Mouse (Mus musculus): ENCODE data around the gene Xdh.

Gene Xdh

DNA sequence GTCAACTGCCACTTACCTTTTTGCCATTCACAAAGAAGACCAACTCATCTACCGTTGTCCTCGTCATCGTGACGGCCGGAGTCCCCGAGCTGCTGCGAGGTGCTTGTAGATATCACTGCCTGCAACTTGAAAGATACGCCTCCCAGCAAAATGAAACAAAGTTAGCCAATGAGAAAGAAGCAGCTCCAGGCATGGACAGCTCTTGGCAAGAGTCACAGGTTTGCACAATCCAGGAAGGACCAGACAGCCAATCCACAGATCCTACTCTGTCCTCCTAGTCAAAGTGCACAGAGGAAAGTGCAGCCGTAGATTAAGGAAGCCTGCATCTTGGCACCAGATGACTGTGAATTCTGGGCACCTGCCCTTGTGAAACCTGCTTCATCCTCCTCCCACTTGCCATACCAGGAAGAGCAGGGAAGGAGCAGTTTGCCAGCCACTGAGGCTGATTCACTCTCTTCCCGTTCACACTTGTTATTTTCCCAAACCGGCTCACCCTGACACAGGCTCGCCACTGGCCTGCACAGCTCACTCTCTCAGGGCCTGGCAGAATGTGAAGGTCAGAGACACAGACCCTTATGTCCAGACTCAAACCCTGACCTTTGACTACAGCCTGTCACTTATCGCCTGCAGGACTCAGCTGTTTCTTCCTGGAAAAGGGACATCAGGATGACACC is at the start of gene Xdh:
TSS of gene Xdh (minus strand) at position 135 of the 674 bp plus-strand sequence.
- DNase-seq (ENCODE audit: low read depth, low spot score): no peak

DNA sequence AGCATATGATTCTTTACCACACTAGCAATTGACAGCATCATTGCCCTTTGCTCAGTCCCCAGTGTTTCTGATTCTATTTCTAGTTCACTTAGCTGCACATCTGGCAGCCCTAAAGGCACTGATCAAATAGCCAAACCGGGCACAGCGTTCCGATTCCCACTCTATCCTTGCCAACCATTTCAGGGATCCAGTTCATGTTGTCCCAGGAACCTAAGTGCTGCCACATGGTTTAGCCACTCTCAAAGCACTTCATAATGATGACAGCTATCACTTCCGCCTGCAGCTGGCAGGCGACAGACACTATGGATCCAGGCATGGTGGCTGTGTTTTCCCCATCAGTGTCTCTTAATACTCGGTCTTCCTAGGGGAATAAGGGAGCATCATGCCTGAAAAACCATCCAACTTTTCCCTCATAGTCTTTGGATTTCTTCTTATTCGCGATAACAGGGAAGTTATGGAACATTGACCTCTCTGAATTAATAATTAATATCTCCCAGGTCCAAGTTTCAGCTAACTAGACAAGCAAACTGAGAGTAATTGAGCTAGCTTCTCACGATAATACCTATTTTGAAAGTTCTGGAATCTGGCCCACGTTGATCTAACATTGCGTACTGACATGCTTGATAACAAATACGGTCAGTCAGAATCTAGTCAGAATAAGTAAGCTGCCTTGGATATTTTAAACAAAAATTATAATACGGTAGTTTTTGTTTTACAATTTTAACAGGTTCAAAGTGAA is 46.1 kb upstream of the Xdh start:
- DNase-seq (ENCODE audit: low read depth, low spot score): no peak

DNA sequence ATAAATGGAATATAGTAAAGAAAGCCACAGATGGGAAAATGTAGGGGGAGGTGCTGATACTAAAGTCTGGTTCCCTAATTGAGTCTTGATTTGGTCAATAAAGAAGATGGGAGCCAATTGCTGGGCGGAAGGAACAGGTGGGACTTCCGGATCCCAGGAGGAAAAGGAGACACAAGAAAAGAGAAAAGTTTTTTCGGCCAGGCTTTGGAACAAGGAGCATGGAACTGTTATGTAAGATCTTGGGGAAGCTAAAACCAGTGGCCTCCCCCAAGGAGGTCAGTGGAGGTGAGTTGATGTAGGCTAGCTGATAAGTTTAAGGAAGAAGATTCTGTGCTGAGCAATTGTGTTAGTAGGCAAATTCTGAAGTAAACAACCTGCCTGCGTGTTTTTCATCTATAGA is 41.3 kb upstream of the Xdh start:
- no peak for DNase-seq (ENCODE audit: low read depth, low spot score)

DNA sequence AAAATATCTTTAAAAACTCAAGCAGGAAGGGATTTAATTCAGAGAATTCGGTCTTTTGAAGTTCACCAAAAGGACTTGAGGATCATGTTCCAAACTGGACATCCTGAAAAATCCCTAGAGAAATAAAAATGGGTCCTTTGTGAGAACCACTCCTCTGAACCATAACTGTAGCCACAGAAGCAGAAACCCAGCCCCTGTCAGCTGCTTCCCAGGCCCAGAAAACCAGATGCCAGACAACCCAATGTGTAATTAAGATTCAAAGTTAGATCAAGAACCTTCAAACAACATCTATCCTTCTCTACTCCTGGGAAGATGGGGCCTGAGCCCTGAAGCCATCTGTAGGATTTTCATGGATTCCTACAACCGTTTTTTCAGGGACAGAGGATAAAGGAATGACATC is 36.6 kb upstream of the Xdh start:
- DNase-seq (ENCODE audit: low read depth, low spot score): no peak

DNA sequence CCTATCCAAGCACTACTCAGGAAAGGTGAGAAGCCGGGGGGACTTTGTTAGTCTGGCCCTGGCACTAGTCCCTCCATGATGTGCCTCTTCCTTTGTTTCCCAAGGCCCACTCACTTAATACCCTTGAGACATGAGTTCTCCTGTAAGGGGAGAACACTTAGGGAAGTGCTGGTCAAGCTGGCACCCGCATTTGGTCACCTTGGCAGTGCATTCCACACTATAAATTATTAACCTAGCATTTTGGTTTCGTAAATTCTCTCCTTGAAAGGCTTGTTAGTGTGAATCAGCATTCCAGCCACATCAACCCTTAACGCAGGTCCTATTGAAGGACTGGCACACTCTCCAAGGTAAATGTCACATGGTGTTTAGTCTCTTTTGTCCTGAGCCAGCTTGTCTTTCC is 35.9 kb upstream of the Xdh start:
- DNase-seq (ENCODE audit: low read depth, low spot score): no peak

DNA sequence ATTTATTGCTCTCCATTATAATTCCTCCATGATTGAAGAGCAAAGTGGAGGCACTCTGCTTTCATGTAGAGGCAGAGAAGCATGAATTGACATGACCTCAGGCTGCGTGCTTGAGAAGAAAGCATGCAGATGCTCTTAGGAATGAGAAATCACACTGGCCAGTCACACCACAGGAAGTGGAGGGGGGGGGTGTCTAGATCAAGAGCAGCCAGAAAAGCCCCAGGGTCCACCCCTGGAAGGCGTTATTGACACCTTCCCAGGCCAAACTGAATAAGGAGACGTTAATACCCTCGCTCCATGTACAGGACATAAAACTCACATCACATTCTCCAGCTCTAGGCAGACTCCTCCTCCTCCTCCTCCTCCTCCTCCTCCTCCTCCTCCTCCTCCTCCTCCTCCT is 34.5 kb upstream of the Xdh start:
- DNase-seq (ENCODE audit: low read depth, low spot score): no peak

DNA sequence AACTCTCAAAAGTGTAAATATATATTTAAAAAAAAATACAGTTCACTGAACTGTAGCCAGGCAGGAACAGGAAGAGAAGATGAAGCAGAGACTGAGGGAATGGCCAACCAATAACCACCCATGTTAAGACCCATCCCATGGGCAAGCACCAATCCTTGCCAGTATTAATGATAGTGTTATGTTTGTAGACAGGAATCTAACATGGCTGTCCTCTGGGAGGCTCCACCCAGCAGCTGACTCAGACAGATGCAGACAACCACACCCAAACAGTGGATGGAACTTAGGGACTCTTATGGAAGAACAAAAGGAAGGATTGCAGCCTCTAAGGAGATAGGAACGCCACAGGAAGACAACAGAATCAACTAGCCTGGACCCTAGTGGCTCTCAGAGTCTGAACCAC is 32.9 kb upstream of the Xdh start:
- no peak for DNase-seq (ENCODE audit: low read depth, low spot score)

DNA sequence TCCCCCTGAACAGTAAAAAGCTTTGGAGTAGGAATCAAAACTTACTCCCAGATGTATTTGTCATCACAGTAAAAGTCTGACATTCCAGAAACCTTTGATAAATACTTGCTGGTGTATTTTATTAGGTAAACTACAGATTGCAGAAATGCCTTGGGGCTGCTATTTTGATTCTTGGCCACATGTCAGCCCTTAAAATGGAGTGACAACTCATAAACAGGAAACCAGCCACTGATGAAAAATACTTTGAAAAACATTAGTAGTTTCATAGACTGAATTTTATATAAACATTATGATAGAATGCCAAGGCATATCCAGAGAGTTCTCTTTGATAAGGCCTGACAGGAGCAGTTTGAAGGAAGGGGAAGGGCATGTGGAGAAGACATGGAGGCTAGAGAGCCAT is 26.1 kb upstream of the Xdh start:
- no peak for DNase-seq (ENCODE audit: low read depth, low spot score)

DNA sequence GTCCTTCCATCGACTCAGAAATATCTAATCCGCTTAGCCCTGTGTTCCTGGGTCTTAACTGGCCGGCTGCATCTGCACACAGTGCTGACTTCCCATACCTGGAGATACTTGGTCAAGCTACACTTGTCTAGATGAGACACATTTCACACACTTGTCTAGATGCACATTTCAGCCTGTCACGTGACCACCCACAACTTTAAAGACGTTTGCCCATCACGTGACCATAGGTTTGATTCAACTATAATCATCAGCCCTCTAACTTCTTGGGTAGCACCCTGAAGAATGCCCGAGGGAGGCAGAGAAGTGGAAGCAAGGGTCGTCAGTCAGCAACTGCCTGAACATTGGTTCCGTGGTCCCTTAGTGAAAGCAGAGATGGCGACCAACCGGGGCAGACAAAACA is 22.7 kb upstream of the Xdh start:
- DNase-seq (ENCODE audit: low read depth, low spot score): no peak

DNA sequence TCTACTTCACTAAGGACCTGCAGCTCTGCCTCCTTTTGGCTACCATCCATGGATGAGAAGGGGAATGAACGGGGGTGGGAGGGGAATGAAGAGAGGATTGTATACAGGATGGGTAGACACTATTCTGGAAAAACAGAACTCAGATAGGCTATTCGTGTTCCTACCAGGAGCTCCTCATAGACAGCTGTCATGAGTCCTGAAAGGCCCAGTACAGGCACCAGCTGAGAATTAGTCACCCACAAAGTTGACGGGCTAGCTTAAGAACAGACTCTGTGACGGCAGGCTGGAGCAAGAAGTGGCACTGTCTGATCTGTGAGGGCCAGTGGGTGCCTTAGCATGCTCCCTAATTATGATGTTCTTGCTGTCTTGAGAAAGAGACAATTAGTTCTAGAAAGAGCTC is 21.3 kb upstream of the Xdh start:
- no peak for DNase-seq (ENCODE audit: low read depth, low spot score)

DNA sequence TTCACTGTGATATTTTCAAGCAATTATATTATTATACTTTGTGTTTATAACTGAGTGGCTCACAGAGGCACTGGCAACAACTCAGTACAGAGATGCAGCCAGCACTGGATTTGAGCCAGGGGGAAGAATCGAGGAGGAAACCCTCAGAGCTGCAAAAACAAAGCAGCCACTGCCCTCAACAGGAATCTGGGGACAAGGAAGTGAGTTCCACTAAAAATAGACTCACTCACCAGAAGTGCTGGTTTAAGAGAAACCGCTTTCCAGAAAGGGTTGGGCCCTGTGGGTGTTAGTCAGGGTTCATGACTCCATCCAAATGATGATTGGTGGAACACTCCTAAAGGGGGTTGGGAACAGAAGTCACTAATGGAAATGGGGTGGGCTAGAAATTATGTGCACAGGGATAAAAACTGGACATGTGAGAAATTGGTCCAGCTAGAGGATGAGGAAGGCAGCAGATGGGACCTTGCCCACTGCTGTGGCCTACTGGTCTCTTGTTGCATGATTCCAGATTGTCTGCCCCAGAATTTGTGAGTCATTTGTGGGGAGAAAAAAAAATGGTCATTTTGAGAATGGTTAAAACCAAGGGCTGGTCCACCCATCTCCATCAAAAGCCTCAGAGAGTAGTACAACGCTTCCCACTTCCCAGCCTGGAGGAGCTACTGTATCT is 20.5 kb upstream of the Xdh start:
- DNase-seq (ENCODE audit: low read depth, low spot score): no peak

DNA sequence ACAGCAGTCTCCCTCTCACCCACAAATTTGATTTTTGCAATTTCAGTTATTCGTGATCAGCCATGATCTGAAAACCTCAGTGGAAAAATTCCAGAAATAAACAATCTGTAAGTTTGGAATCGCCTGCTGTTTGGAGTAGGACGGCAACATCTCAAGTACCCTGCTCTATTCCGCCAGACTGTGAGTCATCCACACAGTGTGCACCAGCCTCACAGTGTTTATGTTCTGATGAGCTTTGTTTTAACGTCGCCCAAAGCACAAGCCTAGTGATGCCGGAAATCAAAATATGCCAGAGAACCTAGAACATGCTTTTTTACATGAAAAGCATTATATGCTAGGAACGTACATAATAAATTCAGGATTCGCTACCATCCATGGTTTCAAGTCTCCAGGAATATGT is 14.9 kb upstream of the Xdh start:
- no peak for DNase-seq (ENCODE audit: low read depth, low spot score)

DNA sequence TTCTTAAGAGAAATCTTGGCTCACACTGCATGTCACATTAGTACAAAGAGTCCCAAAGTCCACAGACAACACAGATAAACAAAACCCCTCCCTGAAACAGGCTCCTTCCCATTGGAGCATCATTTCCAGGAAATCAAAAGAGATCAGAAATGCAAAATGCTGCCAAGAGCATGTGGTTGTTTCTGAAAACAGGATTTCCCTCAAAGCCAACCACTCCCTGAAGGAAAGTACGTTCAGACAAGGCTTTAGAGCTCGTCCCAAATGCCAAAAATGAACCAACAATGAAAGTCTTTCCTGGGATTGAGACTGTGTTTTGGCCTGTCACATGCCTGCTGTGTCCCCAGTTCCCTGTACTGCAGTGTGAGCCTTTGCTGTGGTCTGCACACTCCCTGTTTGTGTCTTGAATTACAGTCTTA is 12.6 kb upstream of the Xdh start:
- DNase-seq (ENCODE audit: low read depth, low spot score): no peak

DNA sequence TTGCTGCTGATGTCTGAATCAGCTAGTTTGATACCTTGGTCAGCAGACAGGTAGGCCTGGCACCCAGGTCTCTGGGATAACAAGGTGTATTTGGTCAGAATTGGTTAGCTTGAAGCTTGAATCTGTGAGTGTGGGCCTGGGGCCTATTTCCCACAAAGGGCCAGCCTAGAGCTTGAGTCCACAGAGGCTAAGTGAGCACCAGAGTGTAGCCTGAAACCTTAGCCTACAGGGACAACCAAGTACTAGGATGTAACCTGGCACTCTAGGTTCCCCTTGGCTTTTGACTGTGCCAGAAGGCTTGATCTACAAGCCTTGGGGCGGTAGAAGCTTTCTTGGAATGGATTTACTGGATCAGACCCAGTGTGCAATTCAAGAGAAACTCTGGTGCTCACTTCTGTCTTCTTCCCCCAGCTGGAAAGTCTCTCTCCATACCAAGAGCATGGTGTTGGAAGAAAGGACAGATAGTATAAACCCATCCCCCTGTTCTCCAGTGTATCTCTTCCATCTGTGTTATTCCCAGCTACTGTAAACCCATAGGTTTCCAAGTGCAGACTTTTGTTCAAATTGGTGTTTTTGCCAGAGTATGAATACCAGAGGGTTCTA is 11.9 kb upstream of the Xdh start:
- DNase-seq (ENCODE audit: low read depth, low spot score): no peak

DNA sequence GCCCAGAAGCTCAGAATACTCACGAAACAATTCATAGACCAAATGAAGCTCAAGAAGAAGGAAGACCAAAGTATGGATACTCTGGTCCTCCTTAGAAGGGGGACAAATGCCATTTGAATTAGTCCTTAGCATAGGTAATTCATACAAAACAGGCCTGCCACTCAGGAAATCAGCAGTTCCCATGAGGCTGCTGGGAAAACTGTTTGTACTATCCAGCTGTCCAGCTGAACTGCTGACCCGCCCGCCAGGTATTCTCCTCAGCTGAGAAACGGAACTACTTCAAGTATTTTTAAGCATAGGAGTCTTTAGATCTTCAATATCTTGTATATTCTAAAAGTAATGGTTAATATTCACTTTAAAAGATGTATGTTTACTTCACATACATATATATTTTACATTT is 10.7 kb upstream of the Xdh start:
- no peak for DNase-seq (ENCODE audit: low read depth, low spot score)

DNA sequence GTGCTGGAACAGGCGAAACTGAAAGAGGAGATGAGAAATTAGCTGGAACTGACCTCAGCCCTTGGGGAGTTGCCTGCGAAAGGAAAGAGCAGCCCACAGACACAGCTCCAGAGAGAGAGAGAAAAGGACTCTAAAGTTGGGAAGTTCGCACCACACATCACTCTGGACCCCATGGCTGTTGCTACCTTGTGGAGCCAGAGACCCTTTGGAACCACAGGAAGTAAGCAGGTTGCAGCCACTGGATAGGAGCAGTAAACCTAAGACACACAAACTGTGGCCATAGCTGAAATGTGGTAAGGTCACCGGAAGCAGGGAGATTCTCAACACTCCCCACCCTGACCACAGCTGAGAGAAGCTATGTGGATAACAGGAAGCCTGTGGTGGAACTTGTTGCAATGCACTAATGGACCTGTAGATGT is 2.1 kb upstream of the Xdh start:
- no peak for DNase-seq (ENCODE audit: low read depth, low spot score)

DNA sequence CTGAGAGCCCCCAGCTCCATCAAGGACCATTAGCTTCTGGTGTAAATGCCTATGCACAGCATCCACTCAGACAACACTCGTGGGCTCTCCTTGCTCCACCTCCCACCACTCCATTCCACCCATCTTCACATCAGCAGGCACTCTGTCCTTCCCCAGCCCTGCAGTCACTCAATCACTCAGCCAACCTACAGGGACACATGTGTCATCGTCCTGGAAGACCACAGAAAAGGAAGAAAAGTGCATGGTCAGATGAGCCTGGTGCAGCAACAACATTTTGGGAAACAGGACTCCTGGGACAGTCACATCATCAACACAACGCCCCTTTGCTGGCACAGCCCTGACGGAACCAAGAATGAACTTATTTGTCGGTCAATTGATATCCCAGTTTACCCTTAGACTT is 974 bp upstream of the Xdh start:
- DNase-seq (ENCODE audit: low read depth, low spot score): no peak

DNA sequence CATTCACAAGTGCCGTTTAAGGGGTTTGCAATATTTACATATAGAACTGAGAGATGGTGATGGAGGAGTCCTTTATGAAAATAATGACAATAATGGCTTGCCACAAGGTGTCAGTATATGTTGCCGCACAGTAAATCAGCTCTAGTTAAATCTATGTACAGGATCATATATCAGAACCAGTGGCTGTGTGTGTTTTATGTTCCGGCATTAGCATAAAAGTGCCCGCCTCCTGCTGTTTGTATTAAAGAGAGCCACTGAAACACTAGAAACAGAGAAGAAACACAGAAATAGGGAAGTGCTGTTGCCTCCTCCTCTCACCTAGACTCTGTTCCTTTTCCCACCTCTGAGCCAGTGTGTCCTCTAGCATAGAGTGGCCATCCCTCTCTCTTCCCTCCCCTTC is 498 bp downstream of the Xdh start:
- no peak for DNase-seq (ENCODE audit: low read depth, low spot score)

DNA sequence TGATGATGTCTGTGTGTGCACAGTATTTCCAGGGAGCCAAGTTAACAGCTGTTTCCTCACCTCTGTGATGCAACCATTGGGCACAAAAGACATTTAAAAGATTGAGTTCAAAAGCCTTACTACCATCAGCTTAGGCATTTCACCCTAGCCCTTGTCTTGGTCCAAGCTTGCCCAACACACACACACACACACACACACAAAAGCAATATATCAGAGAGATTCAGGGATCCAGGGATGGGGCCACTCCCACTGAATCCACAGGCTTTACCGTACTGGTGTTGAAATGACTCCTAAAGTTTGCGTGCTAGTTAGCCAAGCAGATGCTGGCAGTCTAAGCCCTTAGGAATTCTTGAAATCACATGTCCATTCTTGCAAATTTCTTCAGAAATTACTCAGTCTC is 1.2 kb downstream of the Xdh start:
- no peak for DNase-seq (ENCODE audit: low read depth, low spot score)

DNA sequence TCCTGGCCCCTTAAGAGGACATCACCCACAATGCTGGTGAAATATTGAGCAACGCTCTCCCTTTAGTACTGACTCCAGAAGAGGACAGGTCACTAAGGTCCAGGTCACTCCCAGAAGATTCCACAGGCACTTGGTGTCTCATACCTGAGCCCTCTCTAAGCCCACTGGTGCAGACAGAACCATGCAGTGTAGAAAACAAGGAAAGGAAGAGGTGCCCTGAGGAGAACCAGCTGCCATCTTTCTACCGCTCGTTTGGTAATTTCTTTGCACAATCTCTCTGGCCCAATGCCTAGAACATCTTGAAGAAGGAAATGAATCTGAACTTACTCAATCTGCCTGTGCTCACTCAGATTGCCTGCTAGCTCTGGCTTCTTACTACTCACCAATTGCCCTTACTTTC is 2.0 kb downstream of the Xdh start:
- DNase-seq (ENCODE audit: low read depth, low spot score): no peak

DNA sequence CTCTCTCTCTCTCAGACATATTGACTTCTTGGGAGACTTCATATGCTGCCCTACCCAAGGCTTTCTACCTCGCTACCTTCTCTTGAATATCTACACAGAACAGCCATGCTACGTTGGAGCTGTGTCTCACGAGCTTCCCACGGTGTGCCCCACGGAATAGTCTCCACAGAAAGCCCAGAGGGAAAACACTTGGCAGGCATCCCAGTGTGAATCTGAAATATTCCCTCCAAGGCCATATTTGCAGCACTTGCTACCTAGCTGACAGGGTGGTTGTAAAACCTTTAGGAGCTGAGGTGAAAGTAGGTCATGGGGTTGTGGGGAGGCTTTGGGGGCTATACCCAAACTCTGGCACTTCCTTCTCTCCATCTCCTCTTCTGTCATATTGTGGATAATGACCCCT is 3.1 kb downstream of the Xdh start:
- no peak for DNase-seq (ENCODE audit: low read depth, low spot score)

DNA sequence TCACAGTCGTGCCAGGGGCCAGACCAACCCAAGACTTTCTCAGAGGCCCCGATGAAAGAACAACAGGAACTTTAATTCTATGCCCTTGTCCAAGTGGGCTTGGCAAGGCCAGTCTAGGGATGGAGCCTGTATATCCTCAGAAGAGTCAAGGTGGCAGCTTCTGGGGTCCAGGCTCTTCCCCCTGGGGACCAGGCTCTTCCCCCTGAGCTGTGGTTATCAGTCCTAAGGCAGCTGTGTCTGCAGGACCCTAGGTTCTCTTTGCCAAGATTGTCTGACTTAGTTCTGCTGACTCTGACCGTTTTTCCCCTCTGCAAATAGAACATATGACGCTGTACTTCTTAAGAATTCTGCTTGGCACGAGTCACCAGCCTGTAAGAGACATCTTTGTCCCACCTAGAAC is 5.3 kb downstream of the Xdh start:
- no peak for DNase-seq (ENCODE audit: low read depth, low spot score)
